Mouse (Mus musculus): ENCODE results near the gene Kctd7.

DNA sequence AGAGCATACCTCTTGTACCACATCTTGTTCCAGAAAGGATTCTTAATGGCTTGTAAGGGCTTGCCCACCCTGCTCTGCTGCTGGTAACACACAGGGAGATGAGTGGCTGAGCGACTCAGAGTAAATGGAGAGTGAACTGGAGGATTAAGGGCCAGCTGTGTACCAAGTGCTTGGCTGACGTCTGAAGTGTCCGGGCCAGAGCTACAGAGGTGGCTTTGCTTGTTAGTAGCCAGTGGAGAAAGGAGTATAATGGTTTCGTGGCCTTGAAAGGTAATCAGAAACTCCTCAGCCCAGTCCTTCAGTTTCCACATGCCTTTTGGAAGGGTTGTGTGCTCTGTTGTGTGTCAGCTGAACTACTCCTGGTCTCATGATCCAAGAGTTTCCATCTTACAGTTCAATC, 33.2 kb downstream of the Kctd7 start:
- no peak for TF ChIP-seq POLR2A (IDR thresholded peaks at IDR 0.05; ENCODE audit: control insufficient read depth, low read depth, low read length)
- TF ChIP-seq CTCF (IDR thresholded peaks at IDR 0.05; ENCODE audit: control insufficient read depth, insufficient read depth, insufficient replicate concordance, low read depth, low read length) = no peak

All from testis, adult 2 months (tissue).